Mouse (Mus musculus) NIH3T3 (cell line): ENCODE results near the gene Wapl.

ENCODE experiments used
- DNase-seq: peaks from one replicate; pipeline ENCODE4 v3.0.0-alpha.2; 2012; ENCODE audit warnings: low read depth

The Wapl gene

GRCm38 (mm10) chr14:34673395-34674228 lies at the start of gene Wapl:
Wapl (plus strand) TSS chr14:34673928.
- DNase-seq: peak; percentile 97

DNA sequence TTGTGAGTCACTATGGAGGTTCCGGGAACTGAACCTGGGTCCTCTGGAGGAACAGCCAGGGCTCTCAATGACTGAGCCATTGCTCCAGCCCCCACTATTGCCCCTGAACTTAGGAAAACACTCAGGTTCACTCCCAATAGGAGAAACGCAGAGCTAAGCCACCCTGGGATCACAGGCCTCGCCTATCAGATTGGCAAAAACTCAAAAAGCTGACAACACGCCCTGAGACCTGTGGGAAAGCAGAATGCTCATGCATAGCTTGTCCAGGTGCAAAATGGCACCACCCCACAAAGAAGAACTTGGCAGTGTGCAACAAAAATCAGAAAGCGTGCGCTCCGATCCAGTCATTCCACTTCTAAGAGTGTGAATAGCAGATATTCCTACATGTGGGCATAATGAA lies 46.9 kb upstream of the Wapl start:
- no peak for DNase-seq

GRCm38 (mm10) chr14:34632722-34633448 lies 40.8 kb upstream of the Wapl start:
- DNase-seq: no peak

DNA sequence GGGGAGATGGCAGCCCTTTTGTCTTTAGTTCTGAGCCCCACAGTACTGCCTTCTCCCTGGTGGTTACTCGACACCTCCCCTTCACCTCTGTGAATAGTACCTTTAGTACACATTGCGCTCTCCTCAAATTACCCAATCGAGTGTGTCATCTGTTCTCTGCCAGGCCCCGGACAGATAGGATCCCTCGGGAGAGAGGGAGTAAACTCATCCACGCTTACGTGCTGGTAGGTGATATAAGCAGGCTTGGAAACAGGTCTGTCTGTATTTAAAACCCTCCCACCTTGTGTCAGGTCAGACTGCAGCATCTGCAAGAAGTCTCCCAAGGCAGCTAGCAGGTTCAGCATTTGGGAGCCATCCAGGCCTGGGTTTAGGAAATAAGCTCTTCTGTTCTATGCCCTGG lies 38.5 kb upstream of the Wapl start:
- no peak for DNase-seq

DNA sequence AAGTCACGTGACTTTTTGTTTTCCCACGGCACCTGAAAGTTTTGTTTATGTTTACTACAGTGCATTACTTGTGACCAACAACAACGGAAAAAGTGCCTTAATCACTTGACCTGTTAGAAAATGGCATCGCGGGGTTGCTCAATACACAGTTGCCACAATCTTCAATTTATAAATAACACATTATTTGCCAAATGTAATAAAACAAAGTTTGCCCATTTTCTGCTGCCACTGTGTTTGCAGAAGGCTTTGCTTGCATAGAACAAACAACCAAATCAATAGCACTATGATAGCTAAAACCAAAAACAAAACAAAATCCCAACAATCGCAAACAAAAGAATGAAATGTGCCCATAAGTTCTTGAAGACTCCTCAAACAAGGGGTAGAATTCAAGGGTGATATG lies 38.0 kb upstream of the Wapl start:
- DNase-seq: no peak

- DNase-seq: no peak
Measured at GRCm38 (mm10) chr14:34644140-34644539, 29.6 kb upstream of the Wapl start.

- no peak for DNase-seq
Measured at GRCm38 (mm10) chr14:34647870-34648475, 25.8 kb upstream of the Wapl start.

DNA sequence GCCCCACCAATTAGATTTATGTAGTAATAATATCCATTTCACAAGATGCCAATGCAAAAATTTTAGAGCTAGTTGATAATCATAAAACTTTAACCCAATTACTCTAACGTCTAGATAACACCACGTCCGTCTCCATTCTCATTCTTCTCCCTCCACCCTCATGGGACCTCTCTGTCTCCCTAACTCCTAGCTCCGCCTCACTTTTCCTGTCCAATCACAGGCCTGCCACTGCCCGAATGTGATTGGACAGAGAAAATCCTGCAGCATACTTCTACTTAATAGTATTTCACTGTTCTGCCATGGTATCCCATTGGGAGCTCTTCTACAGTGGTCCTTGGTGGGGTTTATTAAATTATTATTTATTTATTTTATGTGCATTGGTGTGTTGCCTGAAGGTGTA lies 16.6 kb upstream of the Wapl start:
- no peak for DNase-seq

DNA sequence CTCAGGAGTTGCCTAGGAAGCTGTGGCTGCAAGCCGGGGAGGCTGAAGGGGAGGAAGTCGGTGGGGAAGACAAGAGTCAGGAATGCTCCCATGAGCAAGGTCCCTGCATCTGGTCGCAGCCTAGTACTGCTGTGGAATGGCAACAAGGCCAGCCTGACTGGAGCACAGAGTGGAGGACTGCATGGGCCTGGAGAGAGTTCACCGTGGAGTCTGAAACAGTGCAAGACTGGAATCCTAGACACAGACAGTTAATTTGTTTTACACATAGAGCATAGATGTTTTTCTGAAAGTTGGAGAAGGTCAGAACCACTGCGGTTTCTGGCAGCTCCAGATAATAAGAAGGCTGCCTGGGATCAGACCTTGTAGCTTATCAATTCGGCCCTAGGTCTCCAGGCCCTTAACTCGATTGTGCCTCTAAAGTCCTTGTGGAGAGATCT lies 13.4 kb upstream of the Wapl start:
- no peak for DNase-seq

GRCm38 (mm10) chr14:34660788-34661591 lies 12.7 kb upstream of the Wapl start:
- DNase-seq: no peak

- DNase-seq: no peak
Measured at GRCm38 (mm10) chr14:34661621-34662477, 11.9 kb upstream of the Wapl start.

GRCm38 (mm10) chr14:34662478-34662826 lies 11.3 kb upstream of the Wapl start:
- no peak for DNase-seq

DNA sequence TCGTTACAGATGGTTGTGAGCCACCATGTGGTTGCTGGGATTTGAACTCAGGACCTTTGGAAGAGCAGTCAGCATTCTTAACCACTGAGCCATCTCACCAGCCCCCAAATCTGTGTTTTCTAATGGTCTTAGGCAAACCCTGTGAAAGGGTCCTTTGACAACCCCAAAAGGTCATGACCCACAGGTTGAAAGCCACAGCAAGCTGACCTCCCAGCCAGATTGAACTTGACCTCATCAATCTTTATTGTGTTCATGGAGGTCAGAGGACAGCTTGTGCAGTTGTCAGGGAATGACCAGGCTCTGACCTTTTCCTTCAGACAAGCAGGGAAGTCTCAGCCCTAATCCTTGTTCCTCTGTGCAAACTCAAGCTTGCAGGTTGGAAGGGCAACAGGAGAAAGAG lies 10.3 kb upstream of the Wapl start:
- no peak for DNase-seq

DNA sequence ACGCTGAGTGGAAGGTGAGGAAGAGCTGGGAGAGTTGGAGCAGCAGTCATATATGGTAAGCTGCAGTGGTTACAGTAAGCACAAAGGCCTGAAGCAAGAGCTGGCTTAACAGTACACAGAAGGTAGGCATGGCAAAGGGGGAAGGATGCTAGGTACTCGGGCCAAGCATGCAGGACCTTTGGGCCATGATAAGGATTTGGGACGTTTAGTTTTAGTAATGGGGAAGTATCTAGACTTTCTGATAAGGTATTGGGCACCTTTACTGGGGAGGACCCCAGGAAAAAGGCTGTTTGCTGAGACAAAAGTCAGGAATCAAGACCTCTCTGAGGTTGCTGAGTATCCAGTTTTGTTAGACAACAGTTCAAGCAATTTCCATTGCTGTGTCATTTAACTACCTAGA lies 4.6 kb upstream of the Wapl start:
- no peak for DNase-seq

DNA sequence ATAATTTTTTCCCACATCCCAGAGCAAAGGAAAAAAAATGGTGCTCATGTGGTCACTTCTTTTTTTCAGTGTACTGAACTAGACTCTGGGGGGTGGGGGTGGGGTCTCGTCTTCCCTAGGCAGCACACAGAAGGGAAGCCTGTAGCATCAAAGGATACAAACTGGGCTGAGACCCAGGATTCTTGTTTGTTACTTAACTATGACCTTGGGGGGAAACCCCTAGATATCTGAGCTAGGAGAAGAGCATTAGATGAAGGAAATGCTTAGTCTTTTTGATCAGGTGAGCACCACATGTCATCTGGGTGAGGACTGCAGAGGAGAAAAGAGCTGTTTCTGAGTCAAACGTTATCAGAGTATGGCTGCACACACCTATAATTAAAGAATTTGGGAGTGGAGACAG lies 3.5 kb upstream of the Wapl start:
- DNase-seq: no peak

DNA sequence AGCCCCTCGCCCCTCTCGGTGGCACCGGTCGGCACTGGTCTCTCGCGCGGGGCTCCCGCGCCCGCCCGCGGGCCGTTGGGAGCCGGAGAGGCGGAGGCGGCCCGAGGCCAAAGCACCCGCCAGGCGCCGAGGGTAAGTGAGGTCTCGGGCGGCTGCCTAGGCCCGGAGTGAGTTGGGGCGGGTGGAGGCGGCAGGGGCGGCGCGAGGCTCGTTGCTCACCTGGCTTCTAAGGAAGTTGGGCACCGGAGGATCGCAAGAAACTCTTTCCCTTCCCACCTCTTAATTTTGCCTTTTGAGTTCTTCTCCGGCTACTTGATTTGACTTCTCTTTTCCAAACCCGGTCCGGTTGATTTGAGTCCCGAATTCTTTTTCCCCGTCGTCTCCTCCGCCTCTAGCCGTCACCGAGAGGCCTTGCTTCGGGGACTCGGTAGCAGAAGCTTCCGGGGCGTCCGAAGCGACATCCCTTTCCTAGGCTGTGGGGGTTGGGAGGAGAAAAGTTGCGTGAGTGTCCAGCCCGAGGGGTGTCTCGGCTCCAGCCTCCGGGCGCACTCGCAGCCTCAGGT lies 582 bp downstream of the Wapl start:
- peak; percentile 55 for DNase-seq

DNA sequence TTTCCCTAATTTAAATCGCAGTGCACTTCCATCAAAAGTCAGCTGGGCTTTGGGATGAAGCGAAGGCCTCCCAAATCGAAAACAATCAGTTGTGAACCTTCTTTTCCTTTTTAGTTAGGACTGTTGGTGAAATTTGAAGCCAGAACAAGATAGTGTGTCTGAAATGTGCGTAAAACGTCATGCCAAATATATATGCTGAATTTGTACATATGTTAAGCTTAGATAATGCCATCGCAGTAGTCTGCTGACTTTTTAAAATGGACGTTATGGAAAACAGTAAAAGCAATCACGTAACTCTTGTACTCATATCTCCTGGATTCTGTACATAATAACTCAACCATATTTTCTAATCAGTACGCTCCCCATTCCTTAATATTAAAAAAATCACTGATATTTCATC lies 1.2 kb downstream of the Wapl start:
- DNase-seq: peak; percentile 7

GRCm38 (mm10) chr14:34675347-34675865 lies 1.7 kb downstream of the Wapl start:
- peak; percentile 2 for DNase-seq

GRCm38 (mm10) chr14:34680815-34681214 lies 7.1 kb downstream of the Wapl start:
- DNase-seq: no peak

DNA sequence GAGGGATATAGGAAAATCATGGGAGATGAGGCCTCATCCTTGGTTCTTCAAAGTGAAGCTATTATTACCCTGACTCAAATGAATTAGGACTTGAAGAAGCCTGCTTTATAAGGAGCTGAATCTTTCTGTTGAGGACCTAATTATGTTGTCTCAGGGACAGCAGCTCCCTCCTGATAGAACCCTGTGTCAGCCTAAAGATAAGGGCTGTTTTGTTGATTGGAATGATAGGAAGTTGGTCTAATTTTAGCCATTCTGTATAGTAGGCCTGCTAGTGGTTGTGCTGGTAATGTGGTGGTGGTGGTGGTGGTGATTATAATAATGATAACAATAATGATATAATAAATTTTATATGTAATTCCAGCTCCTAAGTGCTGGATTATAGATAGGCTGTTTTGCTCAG lies 11.3 kb downstream of the Wapl start:
- no peak for DNase-seq

DNA sequence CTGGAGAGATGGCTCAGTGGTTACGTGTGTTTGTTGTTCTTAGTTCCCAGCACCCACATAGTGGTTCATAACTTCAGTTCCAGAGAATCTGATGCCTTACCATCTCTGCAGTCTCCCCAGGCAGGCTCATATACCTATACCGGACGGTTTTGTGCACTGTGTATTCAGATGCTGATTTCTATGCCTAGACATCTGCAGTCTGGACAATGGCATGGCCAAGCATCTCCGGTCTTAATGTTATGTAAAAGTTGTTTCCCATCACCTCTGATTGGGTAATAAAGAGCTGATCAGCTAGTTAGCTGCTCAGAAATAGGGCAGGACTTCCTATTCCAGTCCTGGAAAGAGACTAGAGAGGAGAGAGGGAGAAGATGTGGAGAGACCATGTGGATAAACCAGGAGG lies 20.2 kb downstream of the Wapl start:
- no peak for DNase-seq
